Mouse (Mus musculus) spleen, adult 12 weeks (tissue): ENCODE results near the gene Nhsl1.

Source experiments
- DNase-seq: peaks from one replicate; pipeline ENCODE4 v3.0.0; 2022; ENCODE audit warnings: low spot score

Nhsl1 gene

DNA sequence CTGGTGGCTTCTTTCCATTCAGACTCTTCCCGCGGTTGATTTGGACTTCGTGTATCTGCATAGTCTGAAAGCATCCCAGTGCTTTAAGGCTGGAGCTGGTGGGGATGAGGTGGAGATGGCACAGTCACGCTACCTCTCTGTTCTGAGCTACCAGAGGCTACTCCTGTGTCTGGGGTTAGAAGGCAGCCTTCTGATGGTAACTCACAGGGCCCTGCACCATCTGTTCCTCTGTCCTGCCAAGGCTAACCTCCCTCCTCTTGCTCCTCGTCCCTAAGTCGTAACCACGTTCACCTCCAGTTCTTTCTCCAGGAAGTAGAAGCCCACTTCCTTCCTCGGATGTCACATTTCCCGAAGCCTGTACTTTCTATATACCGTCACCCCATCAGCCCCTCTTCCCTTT is 171.2 kb downstream of the Nhsl1 start:
- DNase-seq: no peak

GRCm38 (mm10) chr10:18491952-18492351 is 173.2 kb downstream of the Nhsl1 start:
- DNase-seq: no peak

- no peak for DNase-seq
Measured at GRCm38 (mm10) chr10:18493010-18493894, 174.5 kb downstream of the Nhsl1 start.

DNA sequence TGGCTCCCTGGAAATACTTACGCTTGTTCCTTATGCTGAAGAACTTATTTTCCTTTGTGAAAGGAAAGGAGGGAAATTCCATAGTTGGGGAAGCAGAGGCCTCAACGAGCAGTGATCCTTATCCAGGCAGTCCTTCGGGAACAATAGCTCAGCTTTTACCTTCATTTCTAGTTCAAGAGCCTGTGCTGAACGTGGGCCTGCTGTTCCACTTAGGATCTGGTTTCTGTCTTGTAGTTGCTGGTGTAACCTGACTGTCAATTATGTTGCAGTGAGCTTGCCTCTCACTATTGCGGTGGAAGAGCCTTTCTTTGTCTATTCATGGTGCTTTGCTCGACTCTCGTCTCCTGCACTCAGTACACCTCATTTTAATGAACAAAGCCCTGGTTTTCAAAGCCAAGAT is 175.5 kb downstream of the Nhsl1 start:
- DNase-seq: no peak

DNA sequence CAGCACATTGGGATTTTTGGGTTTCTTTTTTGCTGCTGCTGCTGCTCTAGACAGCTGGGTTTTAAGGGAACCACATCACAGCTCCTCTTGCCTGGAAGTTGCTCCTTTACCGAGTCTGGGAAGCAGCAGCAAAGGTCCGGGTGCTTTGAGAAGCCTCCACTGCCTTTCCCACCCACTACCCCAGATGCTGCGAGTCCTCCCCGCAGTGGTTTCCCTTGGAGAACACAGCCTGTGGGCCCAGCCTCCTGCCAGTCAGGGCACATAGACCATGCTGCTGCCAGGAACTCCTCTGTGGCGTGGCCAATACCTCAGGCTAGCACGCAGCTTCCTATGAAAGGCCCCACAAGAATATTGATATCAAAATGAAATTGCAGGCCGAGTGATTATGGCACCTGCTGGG is 178.3 kb downstream of the Nhsl1 start:
- DNase-seq: no peak

DNA sequence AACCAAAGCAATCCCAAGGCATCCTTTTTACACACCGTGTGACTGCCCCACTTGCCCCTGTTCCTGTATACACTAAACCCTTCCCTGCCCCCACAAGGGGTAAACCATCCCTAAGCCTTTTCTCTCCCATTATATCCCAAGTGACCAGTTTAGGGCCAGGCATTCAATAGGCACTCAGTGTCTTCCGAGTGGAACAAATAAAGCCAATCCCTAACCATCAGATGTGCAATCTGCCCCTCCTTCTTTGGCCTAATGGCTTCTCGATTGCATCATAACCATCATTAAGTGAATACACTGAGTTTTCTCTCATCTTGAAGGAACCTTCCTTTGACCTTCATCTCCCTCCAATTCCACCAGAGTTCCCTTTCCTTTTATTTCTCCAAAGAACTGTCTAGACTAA is 183.2 kb downstream of the Nhsl1 start:
- DNase-seq: no peak

DNA sequence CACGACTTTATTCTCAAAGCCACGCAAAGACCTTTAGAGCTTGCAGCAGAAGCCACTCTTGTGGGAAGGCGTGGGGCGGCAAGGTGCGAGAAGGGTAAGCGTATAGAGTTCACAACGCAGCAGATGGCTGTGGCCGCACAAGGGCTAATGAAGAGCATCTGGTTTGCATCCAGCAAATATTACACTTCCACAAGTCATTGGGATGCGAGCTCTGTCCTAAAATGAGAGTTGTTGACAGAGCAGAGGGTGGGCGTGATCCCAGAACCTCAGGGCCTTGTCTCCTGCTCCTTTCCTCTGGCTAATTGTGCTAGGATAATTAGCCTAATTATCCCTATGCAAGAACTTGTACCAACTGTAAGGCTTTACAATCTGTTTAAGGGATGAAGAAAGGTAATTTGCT is 186.9 kb downstream of the Nhsl1 start:
- DNase-seq: no peak

GRCm38 (mm10) chr10:18506501-18506946 is 187.7 kb downstream of the Nhsl1 start:
- DNase-seq: no peak

GRCm38 (mm10) chr10:18507869-18508473 is 189.2 kb downstream of the Nhsl1 start:
- DNase-seq: no peak

- DNase-seq: no peak
Measured at GRCm38 (mm10) chr10:18508586-18508985, 189.8 kb downstream of the Nhsl1 start.

- DNase-seq: no peak
Measured at GRCm38 (mm10) chr10:18510663-18511062, 191.9 kb downstream of the Nhsl1 start.

GRCm38 (mm10) chr10:18511496-18511895 is 192.7 kb downstream of the Nhsl1 start:
- DNase-seq: no peak

- DNase-seq: no peak
Measured at GRCm38 (mm10) chr10:18522556-18522955, 203.8 kb downstream of the Nhsl1 start.

- DNase-seq: no peak
Measured at GRCm38 (mm10) chr10:18525311-18525710, 206.5 kb downstream of the Nhsl1 start.

DNA sequence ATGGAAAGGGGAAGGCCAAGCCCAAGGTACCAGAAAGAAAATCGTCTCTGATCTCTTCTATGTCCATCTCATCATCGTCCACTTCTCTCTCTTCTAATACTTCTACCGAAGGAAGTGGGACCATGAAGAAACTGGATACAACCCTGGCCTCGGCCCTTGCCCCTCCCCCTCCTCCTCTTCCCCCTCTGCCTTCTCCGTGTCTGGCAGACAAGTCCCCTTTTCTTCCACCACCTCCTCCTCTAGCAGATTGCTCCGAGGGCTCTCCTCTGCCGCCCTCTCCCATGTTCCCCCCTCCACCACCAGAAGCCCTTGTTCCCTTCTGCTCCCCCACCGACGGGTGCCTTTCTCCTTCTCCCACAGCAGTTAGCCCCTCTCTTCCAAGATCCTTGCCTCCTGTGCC is 206.9 kb downstream of the Nhsl1 start:
- DNase-seq: no peak

GRCm38 (mm10) chr10:18526184-18526850 is 207.5 kb downstream of the Nhsl1 start:
- DNase-seq: no peak

DNA sequence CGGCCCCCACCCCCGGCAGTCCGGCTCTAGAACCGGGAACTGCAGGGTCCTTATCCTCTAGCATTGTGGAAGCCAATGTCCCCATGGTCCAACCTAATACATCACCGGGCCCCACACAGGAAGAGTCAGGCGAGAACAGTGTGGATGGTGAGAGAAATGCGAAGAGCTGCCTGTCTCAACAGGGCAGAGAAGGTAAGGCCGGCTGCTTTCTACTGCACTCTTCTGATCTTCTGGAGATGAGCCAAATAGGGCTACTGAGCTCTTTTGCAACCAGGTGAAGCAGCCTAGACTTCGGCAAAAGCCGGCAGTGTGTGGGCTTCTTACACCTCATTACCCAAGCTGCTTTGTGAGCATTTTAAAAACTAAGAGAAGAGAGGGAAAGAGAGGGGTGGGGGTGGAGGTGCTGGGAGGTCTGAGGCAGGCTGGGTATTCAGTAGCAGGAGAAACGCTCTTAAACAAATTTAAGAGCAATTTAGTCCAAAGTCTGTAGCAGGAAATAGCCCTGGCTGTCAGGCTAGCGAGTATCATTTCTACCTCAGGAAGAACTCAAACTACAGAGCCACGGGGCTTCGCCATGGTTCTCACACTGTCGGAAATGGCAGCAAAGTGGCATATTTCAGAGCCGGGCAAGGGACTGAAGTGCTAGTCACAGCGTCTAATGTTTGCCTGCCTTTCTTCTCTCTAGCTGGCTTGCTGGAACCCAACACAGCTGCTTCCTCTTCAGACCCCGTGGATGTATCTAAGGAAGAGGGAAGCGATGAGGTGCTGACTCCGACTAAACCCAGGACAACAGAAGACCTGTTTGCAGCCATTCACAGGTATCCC is 208.3 kb downstream of the Nhsl1 start:
- DNase-seq: no peak

GRCm38 (mm10) chr10:18527766-18528165 is 209.0 kb downstream of the Nhsl1 start:
- no peak for DNase-seq

DNA sequence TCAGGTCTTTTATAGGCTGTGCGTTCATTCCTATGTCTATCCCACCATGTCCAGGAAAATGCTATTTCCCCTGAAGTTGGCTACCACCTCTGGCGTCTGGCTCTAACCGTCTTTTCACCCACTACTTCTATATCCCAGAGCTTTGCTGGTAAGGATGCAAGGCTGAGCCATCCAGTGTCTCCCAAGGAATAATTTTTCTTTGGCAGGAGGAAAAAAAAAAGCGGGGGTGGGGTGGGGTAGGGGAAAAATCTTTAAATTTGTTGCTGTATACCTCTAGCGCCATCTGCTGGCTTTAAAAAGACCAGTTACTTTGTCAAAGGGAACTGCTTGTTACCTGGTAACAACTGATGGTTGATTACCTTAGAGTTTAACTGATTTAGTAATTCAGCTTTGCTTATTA is 209.7 kb downstream of the Nhsl1 start:
- DNase-seq: no peak

DNA sequence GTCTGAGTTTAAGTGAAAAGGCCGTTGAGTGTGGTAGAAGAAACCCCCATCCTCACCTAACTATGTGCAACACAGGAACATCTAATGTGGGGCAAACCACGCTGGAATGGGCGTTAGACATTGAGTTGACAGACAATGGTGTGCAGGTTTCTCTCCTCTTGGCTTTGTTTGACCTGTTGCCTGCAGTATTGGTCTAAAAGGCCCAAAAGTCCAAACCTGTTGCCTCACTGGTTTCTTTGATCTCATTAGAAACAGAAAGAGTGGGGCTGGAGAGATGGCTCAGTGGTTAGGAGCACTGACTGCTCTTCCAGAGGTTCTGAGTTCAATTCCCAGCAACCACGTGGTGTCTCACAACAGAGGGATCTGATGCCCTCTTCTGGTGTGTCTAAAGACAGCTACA is 210.4 kb downstream of the Nhsl1 start:
- DNase-seq: no peak

GRCm38 (mm10) chr10:18530161-18530560 is 211.4 kb downstream of the Nhsl1 start:
- DNase-seq: no peak

GRCm38 (mm10) chr10:18532293-18532692 is 213.5 kb downstream of the Nhsl1 start:
- DNase-seq: no peak
